Mouse (Mus musculus) lung, embryonic 14.5 days (tissue): ENCODE data around the gene Scfd2. TPM values are rescaled to one million over a fixed set of nuclear protein-coding genes. Genes with fewer than 3 reads are reported as not detected.

Source experiments
- ATAC-seq: fragments of 200-750 bp; cut with Nextera tagmentation; 2 replicates; pipeline ENCODE4 v1.8.0; 2017; ENCODE audit warnings: mild to moderate bottlenecking, moderate TSS enrichment, moderate library complexity; ENCODE audit not compliant: insufficient read depth
- DNase-seq: peaks from one replicate; pipeline ENCODE4 v3.0.0-alpha.2; 2015
- H3K27ac ChIP-seq: fragments of 300-500 bp; sonication (generic); 2 replicates; pipeline ENCODE4 v1.5.1; 2014; ENCODE audit warnings: low read depth, mild to moderate bottlenecking, moderate library complexity
- H3K27me3 ChIP-seq: fragments of 300-500 bp; sonication (generic); 2 replicates; pipeline ENCODE4 v1.6.1; 2014; ENCODE audit warnings: low read length, control low read depth; ENCODE audit not compliant: insufficient read depth
- H3K36me3 ChIP-seq: fragments of 300-500 bp; sonication (generic); 2 replicates; pipeline ENCODE4 v1.6.1; 2014; ENCODE audit warnings: control low read depth; ENCODE audit not compliant: insufficient read depth
- H3K4me1 ChIP-seq: fragments of 300-500 bp; sonication (generic); 2 replicates; pipeline ENCODE4 v1.6.1; 2014; ENCODE audit warnings: antibody characterized with exemption, control low read depth; ENCODE audit not compliant: insufficient read depth
- H3K4me2 ChIP-seq: fragments of 300-500 bp; sonication (generic); 2 replicates; pipeline ENCODE4 v1.6.1; 2014; ENCODE audit warnings: mild to moderate bottlenecking
- H3K4me3 ChIP-seq: fragments of 300-500 bp; sonication (generic); 2 replicates; pipeline ENCODE4 v1.5.1; 2014; ENCODE audit warnings: low read depth, low read length
- H3K9ac ChIP-seq: fragments of 300-500 bp; sonication (generic); 2 replicates; pipeline ENCODE4 v1.6.1; 2014
- H3K9me3 ChIP-seq: fragments of 300-500 bp; sonication (generic); 2 replicates; pipeline ENCODE4 v1.6.1; 2016; ENCODE audit warnings: low read depth, low read length, control low read depth
- CTCF ChIP-seq: IDR thresholded peaks from 2 replicates; pipeline ENCODE4 v1.5.1; 2016; ENCODE audit warnings: antibody characterized with exemption, low read depth
- WGBS: fragments of 180-500 bp; shearing (Covaris S2); extraction: QIAGEN DNeasy Blood & Tissue Kit; methylation state at CpG from one replicate; pipeline ENCODE4 v1.1.7; 2014; 5-methylcytosine and 5-hydroxymethylcytosine counted together
- polyA plus RNA-seq: library from polyadenylated mRNA; unstranded; fragments of >200 nt; fragmentation: Nextera tagmentation; extraction: Ambion mirVana; gene quantifications from 2 replicates; pipeline ENCODE4 v1.2.1, GENCODE M21; 2014

Scfd2 gene
- polyA plus RNA-seq, 1 experiment from 2014 or later, result 17.8 TPM

GRCm38 (mm10) chr5:74316333-74316945 is 215.1 kb downstream of the Scfd2 start:
- no peak for DNase-seq
- Histone ChIP-seq H3K4me1 (no peaks in the 10 kb centered on the region), H3K9me3 (no peaks in the 10 kb centered on the region), H3K4me2 (no peak overlapping the region), H3K4me3 (no peak overlapping the region), H3K27ac (no peak overlapping the region), H3K36me3 (no peaks in the 10 kb centered on the region), H3K27me3 (no peaks in the 10 kb centered on the region), H3K9ac (no peak overlapping the region)
- no peak for TF ChIP-seq CTCF
- 84% methylated on average over 11 of the region's 11 CpGs for WGBS
- ATAC-seq, result no peak

GRCm38 (mm10) chr5:74315471-74316245 is 215.9 kb downstream of the Scfd2 start:
- no peak overlapping the region for H3K27ac ChIP-seq
- 0 out of 2 replicates have a peak, but pooled peaks have one; percentile 21 for ATAC-seq
- H3K9me3 ChIP-seq, result no peaks in the 10 kb centered on the region
- no peak overlapping the region for H3K4me2 ChIP-seq
- no peak overlapping the region for H3K4me3 ChIP-seq
- no peaks in the 10 kb centered on the region for H3K27me3 ChIP-seq
- H3K9ac ChIP-seq, result no peak overlapping the region
- H3K36me3 ChIP-seq, result no peaks in the 10 kb centered on the region
- WGBS, result 57% methylated on average over 12 of the region's 12 CpGs
- no peaks in the 10 kb centered on the region for H3K4me1 ChIP-seq
- DNase-seq, result peak; percentile 39
- TF ChIP-seq CTCF, result no peak

- 79% methylated on average over 6 of the region's 6 CpGs for WGBS
- Histone ChIP-seq H3K4me1 (no peaks in the 10 kb centered on the region), H3K36me3 (no peaks in the 10 kb centered on the region), H3K4me3 (no peak overlapping the region), H3K4me2 (no peak overlapping the region), H3K27me3 (no peaks in the 10 kb centered on the region), H3K9me3 (no peaks in the 10 kb centered on the region), H3K9ac (no peak overlapping the region), H3K27ac (no peak overlapping the region)
- DNase-seq (no peak), ATAC-seq (no peak)
- TF ChIP-seq CTCF, result no peak
Measured at GRCm38 (mm10) chr5:74314501-74314900, 217.1 kb downstream of the Scfd2 start.

- no peaks in the 10 kb centered on the region for H3K4me1 ChIP-seq
- 93% methylated on average over 7 of the region's 7 CpGs for WGBS
- no peaks in the 10 kb centered on the region for H3K9me3 ChIP-seq
- DNase-seq (no peak), ATAC-seq (no peak)
- no peak overlapping the region for H3K9ac ChIP-seq
- no peak overlapping the region for H3K4me2 ChIP-seq
- H3K4me3 ChIP-seq, result no peak overlapping the region
- no peak for TF ChIP-seq CTCF
- no peaks in the 10 kb centered on the region for H3K36me3 ChIP-seq
- no peaks in the 10 kb centered on the region for H3K27me3 ChIP-seq
- H3K27ac ChIP-seq, result no peak overlapping the region
Measured at GRCm38 (mm10) chr5:74313542-74313941, 218.0 kb downstream of the Scfd2 start.

GRCm38 (mm10) chr5:74311865-74312264 is 219.7 kb downstream of the Scfd2 start:
- Histone ChIP-seq H3K4me3 (no peak overlapping the region), H3K27ac (no peak overlapping the region), H3K9me3 (no peaks in the 10 kb centered on the region), H3K9ac (no peak overlapping the region), H3K4me2 (no peak overlapping the region), H3K27me3 (no peaks in the 10 kb centered on the region), H3K4me1 (no peaks in the 10 kb centered on the region), H3K36me3 (no peaks in the 10 kb centered on the region)
- TF ChIP-seq CTCF, result no peak
- ATAC-seq (no peak), DNase-seq (peak; percentile 8)
- 56% methylated on average over 6 of the region's 6 CpGs for WGBS

- Histone ChIP-seq H3K36me3 (no peaks in the 10 kb centered on the region), H3K4me1 (no peaks in the 10 kb centered on the region), H3K9ac (no peak overlapping the region), H3K4me3 (no peak overlapping the region), H3K27me3 (no peaks in the 10 kb centered on the region), H3K4me2 (no peak overlapping the region), H3K27ac (no peak overlapping the region), H3K9me3 (no peaks in the 10 kb centered on the region)
- 26% methylated on average over 6 of the region's 6 CpGs for WGBS
- ATAC-seq, result peak; percentile 62; the same call in 1 of the 2 replicates
- peak; percentile 91 for DNase-seq
- peak; percentile 88 for TF ChIP-seq CTCF
Measured at GRCm38 (mm10) chr5:74311200-74311825, 220.2 kb downstream of the Scfd2 start.

GRCm38 (mm10) chr5:74310101-74310500 is 221.5 kb downstream of the Scfd2 start:
- no peak for DNase-seq
- H3K27me3 ChIP-seq, result no peaks in the 10 kb centered on the region

More at GRCm38 (mm10) chr5:74310101-74310500, 221.5 kb downstream of the Scfd2 start:
- no peak for TF ChIP-seq CTCF
- H3K36me3 ChIP-seq, result no peaks in the 10 kb centered on the region
- H3K27ac ChIP-seq, result no peak overlapping the region
- H3K4me1 ChIP-seq, result peaks cover 8% of the 10 kb centered on the region; the same call in 1 of the 2 replicates
- WGBS, result 77% methylated on average over 5 of the region's 5 CpGs
- no peak overlapping the region for H3K4me3 ChIP-seq
- H3K9me3 ChIP-seq, result no peaks in the 10 kb centered on the region
- no peak overlapping the region for H3K9ac ChIP-seq
- ATAC-seq, result 0 out of 2 replicates have a peak, but pooled peaks have one; percentile 24
- H3K4me2 ChIP-seq, result no peak overlapping the region
